Mouse (Mus musculus): ENCODE measurements at regions not wholly inside any gene's neighbourhood (a gene's known extent, or its start where the extent isn't known, plus 50 kb on each side); places are given as distances from the start of the nearest gene placed in this dataset.

- no peak for DNase-seq (ENCODE audit: low read depth, low spot score)
- Histone ChIP-seq H3K9me3 (ENCODE audit: control insufficient read depth, insufficient read depth, low read depth, low read length) (no peaks in the 10 kb centered on the region), H3K4me3 (ENCODE audit: insufficient read depth in 1 of 2, low read depth in 1 of 2, low read length in 2 of 2, poor library complexity in 1 of 2, severe bottlenecking in 1 of 2) (no peak overlapping the region), H3K4me1 (ENCODE audit: control insufficient read depth in 2 of 2, insufficient read depth in 2 of 2, low read length in 2 of 2, poor library complexity in 1 of 2) (no peaks in the 10 kb centered on the region), H3K36me3 (ENCODE audit: control insufficient read depth, insufficient read depth, low read length, poor library complexity, severe bottlenecking) (no peaks in the 10 kb centered on the region), H3K27ac (ENCODE audit: insufficient read depth, low read depth, low read length, poor library complexity, severe bottlenecking) (no peak overlapping the region), H3K9ac (ENCODE audit: insufficient read depth, low read depth, low read length, poor library complexity, severe bottlenecking) (no peak overlapping the region)
- in situ Hi-C loops (cut with MboI; ENCODE audit: low sequenced_read_pairs in 2 of 2, unreplicated experiment in 2 of 2) = no loop called here
- no peak for TF ChIP-seq CHD2 (IDR thresholded peaks at IDR 0.05; ENCODE audit: low read depth, low read length)
- no peak for TF ChIP-seq MAFK (IDR thresholded peaks at IDR 0.05; ENCODE audit: insufficient read depth, low read depth, low read length)
- TF ChIP-seq ZNF384 (IDR thresholded peaks at IDR 0.05; ENCODE audit: low read depth, low read length) = no peak
- no peak for TF ChIP-seq HCFC1 (IDR thresholded peaks at IDR 0.05; ENCODE audit: borderline replicate concordance, insufficient read depth, low read length)
- TF ChIP-seq ZC3H11A (IDR thresholded peaks at IDR 0.05; ENCODE audit: borderline replicate concordance, low read depth, low read length) = no peak
Observed at GRCm38 (mm10) chr9:116332485-116333118, 157.4 kb upstream of the Tgfbr2 start.

DNA sequence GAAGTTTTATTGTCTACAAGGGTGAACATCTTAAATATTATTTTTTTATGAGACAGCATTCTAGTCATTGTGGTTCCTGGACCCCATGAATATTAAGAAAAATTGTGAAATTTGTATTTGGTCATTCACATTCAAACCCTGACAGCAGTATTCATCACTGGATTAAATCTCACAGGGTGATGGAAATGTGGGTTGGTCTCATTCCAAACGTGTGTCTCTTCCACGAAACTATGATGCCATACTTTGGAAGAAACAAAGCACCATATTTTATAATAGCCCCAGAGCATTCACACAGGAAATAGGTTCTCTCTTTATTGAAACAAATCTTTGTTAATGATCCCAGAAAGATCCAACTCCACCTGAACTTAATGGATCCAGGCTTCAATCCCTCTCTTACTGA is 156.2 kb upstream of the Tgfbr2 start:
- Histone ChIP-seq H3K9ac (ENCODE audit: insufficient read depth, low read depth, low read length, poor library complexity, severe bottlenecking) (no peak overlapping the region), H3K36me3 (ENCODE audit: control insufficient read depth, insufficient read depth, low read length, poor library complexity, severe bottlenecking) (no peaks in the 10 kb centered on the region), H3K4me1 (ENCODE audit: control insufficient read depth in 2 of 2, insufficient read depth in 2 of 2, low read length in 2 of 2, poor library complexity in 1 of 2) (no peaks in the 10 kb centered on the region), H3K4me3 (ENCODE audit: insufficient read depth in 1 of 2, low read depth in 1 of 2, low read length in 2 of 2, poor library complexity in 1 of 2, severe bottlenecking in 1 of 2) (no peak overlapping the region), H3K9me3 (ENCODE audit: control insufficient read depth, insufficient read depth, low read depth, low read length) (no peaks in the 10 kb centered on the region), H3K27ac (ENCODE audit: insufficient read depth, low read depth, low read length, poor library complexity, severe bottlenecking) (no peak overlapping the region)
- TF ChIP-seq MAFK (IDR thresholded peaks at IDR 0.05; ENCODE audit: insufficient read depth, low read depth, low read length) (no peak), CHD2 (IDR thresholded peaks at IDR 0.05; ENCODE audit: low read depth, low read length) (no peak), HCFC1 (IDR thresholded peaks at IDR 0.05; ENCODE audit: borderline replicate concordance, insufficient read depth, low read length) (no peak), ZNF384 (IDR thresholded peaks at IDR 0.05; ENCODE audit: low read depth, low read length) (no peak), ZC3H11A (IDR thresholded peaks at IDR 0.05; ENCODE audit: borderline replicate concordance, low read depth, low read length) (no peak)
- DNase-seq (ENCODE audit: low read depth, low spot score) = no peak
- in situ Hi-C loops (cut with MboI; ENCODE audit: low sequenced_read_pairs in 2 of 2, unreplicated experiment in 2 of 2) = no loop called here

DNA sequence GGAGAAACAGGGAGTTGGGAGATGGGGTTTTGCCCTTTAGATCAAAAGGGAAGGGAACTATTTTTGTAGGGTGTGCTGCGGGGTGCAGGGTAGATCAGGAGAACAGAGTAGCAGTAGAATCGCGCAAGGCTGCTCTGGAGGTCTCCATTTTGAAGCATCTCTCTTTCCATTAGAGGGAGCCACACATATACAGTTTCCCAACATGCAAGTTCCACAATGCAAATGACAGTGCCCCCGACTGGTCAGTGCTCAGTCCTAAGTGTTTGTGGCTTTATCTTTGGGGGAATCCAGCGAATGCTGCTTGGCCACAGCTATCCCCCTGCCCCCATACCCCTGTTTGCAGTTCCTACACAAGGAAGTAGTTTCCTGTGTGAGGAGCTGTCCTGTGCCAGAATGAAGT is 155.6 kb upstream of the Tgfbr2 start:
- DNase-seq (ENCODE audit: low read depth, low spot score) = no peak

DNA sequence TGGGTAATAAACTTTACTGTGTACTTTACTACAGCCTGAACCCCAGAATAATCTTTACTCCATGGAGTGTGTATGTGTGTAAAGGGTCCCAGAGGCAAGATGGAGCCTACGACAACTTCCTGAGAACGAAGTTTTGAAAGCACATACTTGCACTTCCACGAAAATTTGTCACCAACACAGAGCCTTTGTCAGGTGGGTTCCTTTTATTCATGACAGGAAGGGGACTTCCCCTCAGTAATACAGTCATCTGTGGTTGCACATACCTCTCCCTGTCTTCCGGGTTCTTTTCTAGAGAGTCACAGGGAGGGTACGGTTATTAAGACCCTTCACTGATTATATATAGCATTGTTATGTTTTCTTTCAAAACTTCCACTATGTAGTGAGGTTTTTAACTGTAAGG is 154.0 kb upstream of the Tgfbr2 start:
- Histone ChIP-seq H3K9ac (ENCODE audit: insufficient read depth, low read depth, low read length, poor library complexity, severe bottlenecking) (no peak overlapping the region), H3K9me3 (ENCODE audit: control insufficient read depth, insufficient read depth, low read depth, low read length) (no peaks in the 10 kb centered on the region), H3K4me3 (ENCODE audit: insufficient read depth in 1 of 2, low read depth in 1 of 2, low read length in 2 of 2, poor library complexity in 1 of 2, severe bottlenecking in 1 of 2) (no peak overlapping the region), H3K4me1 (ENCODE audit: control insufficient read depth in 2 of 2, insufficient read depth in 2 of 2, low read length in 2 of 2, poor library complexity in 1 of 2) (no peaks in the 10 kb centered on the region), H3K27ac (ENCODE audit: insufficient read depth, low read depth, low read length, poor library complexity, severe bottlenecking) (no peak overlapping the region), H3K36me3 (ENCODE audit: control insufficient read depth, insufficient read depth, low read length, poor library complexity, severe bottlenecking) (no peaks in the 10 kb centered on the region)
- in situ Hi-C loops (cut with MboI; ENCODE audit: low sequenced_read_pairs in 2 of 2, unreplicated experiment in 2 of 2) = no loop called here
- TF ChIP-seq ZC3H11A (IDR thresholded peaks at IDR 0.05; ENCODE audit: borderline replicate concordance, low read depth, low read length) (no peak), CHD2 (IDR thresholded peaks at IDR 0.05; ENCODE audit: low read depth, low read length) (no peak), HCFC1 (IDR thresholded peaks at IDR 0.05; ENCODE audit: borderline replicate concordance, insufficient read depth, low read length) (no peak), MAFK (IDR thresholded peaks at IDR 0.05; ENCODE audit: insufficient read depth, low read depth, low read length) (no peak), ZNF384 (IDR thresholded peaks at IDR 0.05; ENCODE audit: low read depth, low read length) (no peak)
- no peak for DNase-seq (ENCODE audit: low read depth, low spot score)

More for the DNA sequence above, 155.6 kb upstream of the Tgfbr2 start:
- TF ChIP-seq ZC3H11A (IDR thresholded peaks at IDR 0.05; ENCODE audit: borderline replicate concordance, low read depth, low read length) (no peak), HCFC1 (IDR thresholded peaks at IDR 0.05; ENCODE audit: borderline replicate concordance, insufficient read depth, low read length) (no peak), ZNF384 (IDR thresholded peaks at IDR 0.05; ENCODE audit: low read depth, low read length) (no peak), CHD2 (IDR thresholded peaks at IDR 0.05; ENCODE audit: low read depth, low read length) (no peak), MAFK (IDR thresholded peaks at IDR 0.05; ENCODE audit: insufficient read depth, low read depth, low read length) (no peak)
- Histone ChIP-seq H3K4me3 (ENCODE audit: insufficient read depth in 1 of 2, low read depth in 1 of 2, low read length in 2 of 2, poor library complexity in 1 of 2, severe bottlenecking in 1 of 2) (no peak overlapping the region), H3K9ac (ENCODE audit: insufficient read depth, low read depth, low read length, poor library complexity, severe bottlenecking) (no peak overlapping the region), H3K27ac (ENCODE audit: insufficient read depth, low read depth, low read length, poor library complexity, severe bottlenecking) (no peak overlapping the region), H3K4me1 (ENCODE audit: control insufficient read depth in 2 of 2, insufficient read depth in 2 of 2, low read length in 2 of 2, poor library complexity in 1 of 2) (no peaks in the 10 kb centered on the region), H3K36me3 (ENCODE audit: control insufficient read depth, insufficient read depth, low read length, poor library complexity, severe bottlenecking) (no peaks in the 10 kb centered on the region), H3K9me3 (ENCODE audit: control insufficient read depth, insufficient read depth, low read depth, low read length) (no peaks in the 10 kb centered on the region)
- in situ Hi-C loops (cut with MboI; ENCODE audit: low sequenced_read_pairs in 2 of 2, unreplicated experiment in 2 of 2) = no loop called here
